Mouse (Mus musculus): ENCODE measurements around the gene Serbp1. TPM values are rescaled to one million over a fixed set of nuclear protein-coding genes. Genes with fewer than 3 reads are reported as not detected.

Gene Serbp1
- total RNA-seq (2012; rRNA removed): 1,043 and 1,179 TPM in 2 replicates
- 1,000 to 10,000 TPM; 1,049 to 1,809 TPM for polyA plus RNA-seq (2012; ENCODE audit: insufficient read depth in 1 of 2, insufficient read length in 2 of 2, low read depth in 1 of 2, low replicate concordance in 2 of 2, missing spikeins in 1 of 2)

GRCm38 (mm10) chr6:67237977-67238376, at the start of gene Serbp1:
Serbp1 (plus strand) TSS chr6:67238176.
- DNase-seq (ENCODE audit: low read depth, low spot score): no peak
- Histone ChIP-seq H3K79me2 (ENCODE audit: control insufficient read depth, insufficient read depth, low read length, poor library complexity) (no peaks in the 10 kb centered on the region), H3K27me3 (ENCODE audit: control insufficient read depth in 1 of 2, insufficient read depth in 2 of 2, low read length in 2 of 2) (peaks cover 1 to 4% of the 10 kb centered on the region in 2 experiments; a peak in 3 of 4 replicates), H3K9ac (ENCODE audit: control insufficient read depth, low read depth, low read length, poor library complexity, severe bottlenecking) (no peak within 1 kb of the TSS), H3K4me1 (ENCODE audit: control insufficient read depth in 1 of 2, insufficient read depth in 2 of 2, low read length in 2 of 2) (no peaks in the 10 kb centered on the region), H3K4me3 (ENCODE audit: control insufficient read depth in 1 of 2, insufficient read depth in 1 of 2, low read depth in 2 of 2, low read length in 2 of 2) (no peak within 1 kb of the TSS), H3K27ac (ENCODE audit: control insufficient read depth, low read depth, low read length) (no peak within 1 kb of the TSS), H3K9me3 (replicated peaks; ENCODE audit: insufficient read depth, low read length) (no peaks in the 10 kb centered on the region), H3K36me3 (ENCODE audit: control insufficient read depth in 1 of 2, insufficient read depth in 2 of 2, low read length in 2 of 2) (no peaks in the 10 kb centered on the region)
- TF ChIP-seq POLR2A (IDR thresholded peaks at IDR 0.05; ENCODE audit: control insufficient read depth in 1 of 2, insufficient read depth in 1 of 2, low read depth in 1 of 2, low read length in 2 of 2, poor library complexity in 1 of 2) (no peak), NELFE (IDR thresholded peaks at IDR 0.05; ENCODE audit: low read depth, low read length) (no peak), HCFC1 (IDR thresholded peaks at IDR 0.05; ENCODE audit: low read depth, low read length) (no peak), MYC (IDR thresholded peaks at IDR 0.05; ENCODE audit: low read depth, low read length) (no peak)

GRCm38 (mm10) chr6:67193591-67193990, 44.4 kb upstream of the Serbp1 start:
- Histone ChIP-seq H3K4me3 (ENCODE audit: control insufficient read depth in 1 of 2, insufficient read depth in 1 of 2, low read depth in 2 of 2, low read length in 2 of 2) (no peak overlapping the region), H3K36me3 (ENCODE audit: control insufficient read depth in 1 of 2, insufficient read depth in 2 of 2, low read length in 2 of 2) (no peaks in the 10 kb centered on the region), H3K4me1 (ENCODE audit: control insufficient read depth in 1 of 2, insufficient read depth in 2 of 2, low read length in 2 of 2) (no peaks in the 10 kb centered on the region), H3K79me2 (ENCODE audit: control insufficient read depth, insufficient read depth, low read length, poor library complexity) (no peaks in the 10 kb centered on the region), H3K9ac (ENCODE audit: control insufficient read depth, low read depth, low read length, poor library complexity, severe bottlenecking) (no peak overlapping the region), H3K27ac (ENCODE audit: control insufficient read depth, low read depth, low read length) (no peak overlapping the region), H3K27me3 (ENCODE audit: control insufficient read depth in 1 of 2, insufficient read depth in 2 of 2, low read length in 2 of 2) (peaks cover 0 to 1% of the 10 kb centered on the region in 2 experiments; a peak in 3 of 4 replicates), H3K9me3 (replicated peaks; ENCODE audit: insufficient read depth, low read length) (no peaks in the 10 kb centered on the region)
- TF ChIP-seq TAL1 (IDR thresholded peaks at IDR 0.05; ENCODE audit: low read length) (no peak), MAX (IDR thresholded peaks at IDR 0.05; ENCODE audit: low read length) (no peak), POLR2AphosphoS5 (IDR thresholded peaks at IDR 0.05; ENCODE audit: borderline replicate concordance, low read depth, low read length) (no peak), RAD21 (IDR thresholded peaks at IDR 0.05; ENCODE audit: low read depth, low read length) (no peak), E2F4 (IDR thresholded peaks at IDR 0.05; ENCODE audit: borderline replicate concordance, low read depth, low read length) (no peak), MYB (IDR thresholded peaks at IDR 0.05; ENCODE audit: low read depth, low read length) (no peak), SMC3 (IDR thresholded peaks at IDR 0.05; ENCODE audit: low read depth, low read length) (no peak), NRF1 (IDR thresholded peaks at IDR 0.05; ENCODE audit: insufficient read depth, low read depth, low read length, poor library complexity, severe bottlenecking) (no peak), KAT2A (conservative IDR thresholded peaks at IDR 0.05; ENCODE audit: low read depth, low read length) (no peak), POLR2A (IDR thresholded peaks at IDR 0.05; ENCODE audit: control insufficient read depth in 1 of 2, insufficient read depth in 1 of 2, low read depth in 1 of 2, low read length in 2 of 2, poor library complexity in 1 of 2) (no peak), MXI1 (IDR thresholded peaks at IDR 0.05; ENCODE audit: low read depth, low read length) (no peak), POLR2AphosphoS2 (IDR thresholded peaks at IDR 0.05; ENCODE audit: low read length) (no peak), MAFK (IDR thresholded peaks at IDR 0.05; ENCODE audit: borderline replicate concordance, low read depth, low read length) (no peak), ZNF384 (IDR thresholded peaks at IDR 0.05; ENCODE audit: low read depth, low read length) (no peak), HCFC1 (IDR thresholded peaks at IDR 0.05; ENCODE audit: low read depth, low read length) (no peak), MYC (IDR thresholded peaks at IDR 0.05; ENCODE audit: low read depth, low read length) (no peak), USF2 (IDR thresholded peaks at IDR 0.05; ENCODE audit: borderline replicate concordance in 1 of 2, insufficient read depth in 1 of 2, low read depth in 1 of 2, low read length in 2 of 2) (no peak), EP300 (IDR thresholded peaks at IDR 0.05; ENCODE audit: low read depth in 1 of 2, low read length in 2 of 2) (no peak)
- DNase-seq (ENCODE audit: low read depth, low spot score): no peak

Measured in MEL (cell line).